Mouse (Mus musculus) frontal cortex, postnatal 36 days (tissue): ENCODE results near the gene Glce.

Source experiments
- DNase-seq, 2 experiments: peaks; one replicate each; pipeline ENCODE4 v3.0.0; 2022; ENCODE audit warnings: low spot score in 2 of 2

The Glce gene

DNA sequence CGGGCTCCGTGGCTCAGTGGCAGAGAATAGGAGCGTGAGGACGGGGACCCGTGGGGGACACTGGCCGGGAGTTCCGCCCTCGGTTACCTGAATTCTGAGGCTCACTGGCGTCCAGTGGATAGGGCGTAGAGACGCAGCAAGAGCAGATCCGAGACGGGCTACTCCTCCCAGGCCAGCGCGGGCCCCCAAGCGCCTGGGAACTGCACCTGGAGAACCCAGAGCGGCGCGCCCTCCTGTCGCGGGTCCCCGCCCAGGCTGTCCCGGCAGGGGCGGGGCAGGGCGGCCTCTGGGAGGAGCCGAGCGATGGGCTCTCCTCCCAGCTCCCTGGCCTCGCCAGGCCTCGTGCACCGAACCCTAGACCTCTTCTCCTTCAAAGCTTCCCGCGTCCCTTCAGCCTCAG lies 95.9 kb downstream of the Glce start, which contains the start of gene Paqr5:
TSS of gene Paqr5 (minus strand) at position 257 of the 400 bp plus-strand sequence.
- no peak for DNase-seq

- no peak for DNase-seq
Observed at GRCm38 (mm10) chr9:62025056-62025455, 97.4 kb downstream of the Glce start.

GRCm38 (mm10) chr9:62023879-62024278 lies 98.6 kb downstream of the Glce start:
- DNase-seq = no peak

GRCm38 (mm10) chr9:62022961-62023680 lies 99.3 kb downstream of the Glce start:
- DNase-seq = no peak

GRCm38 (mm10) chr9:62021583-62022120 lies 100.8 kb downstream of the Glce start:
- no peak for DNase-seq

DNA sequence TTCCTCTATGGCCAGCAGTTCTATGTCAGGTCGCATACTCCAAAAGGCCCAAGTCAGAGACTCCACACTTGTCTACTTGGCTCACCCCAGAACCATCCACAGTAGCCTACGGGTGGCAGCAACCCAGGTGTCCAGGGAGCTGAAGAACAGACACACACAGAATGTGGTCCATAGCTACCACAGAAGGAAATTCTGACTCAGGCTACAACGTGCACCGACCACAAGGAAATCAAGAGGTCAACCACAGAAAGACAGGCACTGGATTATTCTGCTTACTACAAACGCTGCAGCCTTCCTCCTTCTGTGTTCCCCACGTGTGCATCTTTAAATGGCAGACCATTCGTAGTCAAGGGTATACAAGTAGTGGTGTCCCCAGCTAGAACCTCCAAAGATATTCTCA lies 102.2 kb downstream of the Glce start:
- no peak for DNase-seq

DNA sequence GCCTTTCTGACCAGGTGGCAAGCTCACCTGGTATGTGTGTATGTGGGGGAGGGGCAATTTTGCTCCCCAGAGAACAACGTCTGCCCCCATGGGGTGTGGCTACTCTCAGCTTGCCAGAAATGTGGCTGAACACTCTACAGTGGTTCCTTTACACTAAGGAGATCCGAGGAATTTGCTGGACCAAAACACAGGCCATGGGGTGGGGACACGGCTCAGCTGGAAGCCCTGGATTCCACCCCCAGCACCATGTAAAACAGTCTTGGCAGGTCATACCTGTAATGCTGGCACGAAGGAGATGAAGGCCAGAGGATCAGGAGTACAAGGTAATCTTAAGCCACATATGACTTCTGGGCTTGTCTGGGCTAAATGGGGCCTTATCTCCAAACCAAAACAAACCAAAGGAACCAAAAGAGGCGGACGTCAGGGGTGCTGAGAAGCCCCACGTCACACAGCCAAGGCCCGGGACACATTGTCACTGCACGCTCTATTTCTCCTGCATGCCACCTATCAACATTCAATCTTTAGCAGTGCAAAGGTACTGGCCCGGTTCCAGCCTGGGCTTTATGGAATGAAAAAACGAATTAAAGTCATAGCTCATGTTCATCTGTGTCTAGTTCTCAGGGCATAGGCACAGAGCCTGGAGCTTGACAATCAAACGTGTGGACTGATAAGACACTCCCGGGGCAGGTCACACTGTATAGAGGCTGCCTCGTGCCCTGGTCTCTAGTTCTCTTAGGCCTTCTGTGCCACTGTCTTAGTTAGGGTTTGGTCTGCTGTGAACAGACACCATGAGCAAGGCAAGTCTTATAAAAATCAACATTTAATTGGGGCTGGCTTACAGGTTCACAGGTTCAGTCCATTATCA lies 104.0 kb downstream of the Glce start:
- DNase-seq = no peak

DNA sequence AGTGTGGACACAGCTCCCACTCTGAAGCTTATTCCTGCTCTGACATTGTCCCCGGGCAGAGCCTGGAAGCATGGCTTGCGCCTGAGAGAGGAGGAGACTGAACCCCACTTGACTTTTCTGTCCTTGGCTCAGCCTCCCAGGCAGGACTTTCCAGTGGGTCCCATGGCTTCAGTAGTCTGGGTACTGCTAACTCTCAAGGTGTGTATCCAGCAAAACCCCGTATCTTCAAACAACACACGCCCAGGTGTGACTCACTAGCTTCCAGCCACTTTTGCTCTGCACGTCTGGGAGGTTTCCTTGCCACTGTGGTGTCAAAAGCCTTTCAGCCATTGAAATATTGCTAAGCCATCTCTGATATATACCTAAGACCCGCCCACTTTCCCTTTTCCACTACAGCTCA lies 105.1 kb downstream of the Glce start:
- DNase-seq = no peak

DNA sequence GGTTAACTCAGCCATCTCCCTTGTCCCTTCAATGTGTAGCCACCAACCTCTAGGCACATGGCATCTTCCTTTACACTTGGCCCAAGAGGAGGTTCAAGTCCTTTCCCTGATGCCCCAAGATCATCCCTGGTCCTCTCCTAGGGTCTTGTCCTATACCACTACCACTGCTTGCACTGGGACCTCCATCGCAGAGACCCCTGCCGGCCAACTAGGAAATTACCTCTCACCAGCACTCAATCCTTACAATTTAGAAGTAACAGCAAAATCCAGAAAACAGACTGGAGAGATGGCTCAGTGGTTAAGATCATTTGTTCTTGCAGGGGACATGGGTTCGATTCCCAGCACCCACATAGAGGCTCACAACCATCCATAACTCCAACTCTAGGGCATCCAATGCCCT lies 107.0 kb downstream of the Glce start:
- no peak for DNase-seq

GRCm38 (mm10) chr9:62013316-62014097 lies 108.9 kb downstream of the Glce start:
- no peak for DNase-seq

DNA sequence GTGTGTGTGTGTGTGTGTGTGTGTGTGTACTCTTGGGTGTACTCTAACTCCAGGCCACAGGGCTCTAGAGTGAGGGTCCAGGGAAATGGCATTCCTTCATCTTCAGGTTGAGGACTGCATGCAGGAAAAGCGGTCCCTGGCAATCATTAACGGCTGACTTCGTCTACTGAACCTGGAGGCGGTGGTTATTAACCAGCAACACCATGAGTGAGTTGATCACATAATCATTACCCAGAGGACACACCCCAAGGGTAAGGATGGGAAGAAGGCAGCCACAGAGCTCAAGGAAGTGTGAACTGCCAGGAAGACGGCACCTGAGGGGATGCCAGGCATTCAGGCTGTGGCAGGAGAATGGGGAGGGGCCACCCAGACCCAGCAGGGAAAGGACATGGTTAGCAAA lies 114.1 kb downstream of the Glce start:
- DNase-seq = no peak
